Mouse (Mus musculus): ENCODE measurements around the gene Wdr18. TPM values are rescaled to one million over a fixed set of nuclear protein-coding genes. Genes with fewer than 3 reads are reported as not detected.

Gene Wdr18
- total and polyA plus RNA-seq, 3 experiments, result 54.2 to 92.1 (median 70.8) TPM

DNA sequence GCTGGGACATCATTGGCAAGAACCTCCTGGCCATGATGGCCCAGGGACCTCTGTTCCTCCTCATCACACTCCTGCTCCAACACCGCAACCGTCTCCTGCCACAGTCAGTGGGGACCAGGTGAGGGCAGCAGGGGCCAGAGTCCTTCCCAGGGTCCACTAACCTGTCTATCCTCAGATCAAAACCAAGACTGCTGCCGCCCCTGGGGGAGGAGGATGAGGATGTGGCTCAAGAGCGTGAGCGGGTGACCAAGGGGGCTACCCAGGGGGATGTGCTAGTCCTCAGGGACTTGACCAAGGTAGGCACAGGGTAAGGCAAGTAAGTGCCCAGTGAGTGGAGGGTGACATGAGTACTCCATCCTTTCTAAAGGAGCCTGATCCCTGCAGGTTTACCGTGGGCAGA is 51.8 kb downstream of the Wdr18 start:
- H3K9me3 ChIP-seq (replicated peaks; ENCODE audit: low read length), result no peaks in the 10 kb centered on the region
- peaks cover 51 to 85% of the 10 kb centered on the region in 2 experiments for H3K36me3 ChIP-seq (replicated peaks in 1 of 2; ENCODE audit: control insufficient read depth in 1 of 2, insufficient read depth in 1 of 2, low read length in 1 of 2)
- H3K79me2 ChIP-seq (replicated peaks; ENCODE audit: control insufficient read depth, extremely low read depth, insufficient read depth, poor library complexity, severe bottlenecking), result no peaks in the 10 kb centered on the region
- DNase-seq (ENCODE audit: extremely low read depth), result no peak
- H3K9ac ChIP-seq (ENCODE audit: insufficient read depth, low read depth), result no peak overlapping the region
- dilution Hi-C loops (cut with MboI; ENCODE audit: extremely low pct_ligation_motif_present, extremely low pct_unique_long_range_greater_than_20kb, low sequenced_read_pairs), result no loop called here
- peaks cover 5 to 16% of the 10 kb centered on the region in 2 experiments for H3K4me1 ChIP-seq (ENCODE audit: control insufficient read depth in 1 of 2, insufficient read depth in 2 of 2)
- H3K27me3 ChIP-seq (replicated peaks), result no peaks in the 10 kb centered on the region
- no peak overlapping the region for H3K4me2 ChIP-seq (ENCODE audit: insufficient read depth, low read depth, poor library complexity, severe bottlenecking)
- no peak overlapping the region for H3K27ac ChIP-seq (ENCODE audit: insufficient read depth, low read depth)
- no peak overlapping the region for H3K4me3 ChIP-seq (replicated peaks in 1 of 3; ENCODE audit: low read depth in 2 of 3, low read length in 2 of 3, poor library complexity in 1 of 3)
- in situ Hi-C loops (cut with MboI; ENCODE audit: low pct_ligation_motif_present, low pct_unique_long_range_greater_than_20kb, low sequenced_read_pairs), result no loop called here
- no peak for TF ChIP-seq SIN3A (IDR thresholded peaks at IDR 0.05; ENCODE audit: low read length)
- no peak for TF ChIP-seq SMC3 (IDR thresholded peaks at IDR 0.05; ENCODE audit: low read depth, low read length)
- no peak for TF ChIP-seq JUND (conservative IDR thresholded peaks at IDR 0.05; ENCODE audit: low read depth, low read length)
- no peak for TF ChIP-seq NRF1 (IDR thresholded peaks at IDR 0.05; ENCODE audit: low read depth, low read length)
- no peak for TF ChIP-seq CHD2 (IDR thresholded peaks at IDR 0.05; ENCODE audit: low read length)
- no peak for TF ChIP-seq PAX5 (IDR thresholded peaks at IDR 0.05; ENCODE audit: low read length)
- no peak for TF ChIP-seq ZMIZ1 (IDR thresholded peaks at IDR 0.05; ENCODE audit: low read depth, low read length)
- TF ChIP-seq ZC3H11A (IDR thresholded peaks at IDR 0.05; ENCODE audit: low read depth, low read length), result no peak
- no peak for TF ChIP-seq ZNF384 (IDR thresholded peaks at IDR 0.05; ENCODE audit: low read depth, low read length)
- TF ChIP-seq CHD1 (IDR thresholded peaks at IDR 0.05; ENCODE audit: low read depth, low read length), result no peak
- TF ChIP-seq HCFC1 (IDR thresholded peaks at IDR 0.05; ENCODE audit: low read depth, low read length), result no peak
- no peak for TF ChIP-seq E2F4 (IDR thresholded peaks at IDR 0.05; ENCODE audit: insufficient replicate concordance, low read depth, low read length)
- TF ChIP-seq IRF4 (IDR thresholded peaks at IDR 0.05; ENCODE audit: low read depth, low read length), result no peak
- no peak for TF ChIP-seq JUN (IDR thresholded peaks at IDR 0.05; ENCODE audit: insufficient read depth, low read depth, low read length)
- no peak for TF ChIP-seq RCOR1 (conservative IDR thresholded peaks at IDR 0.05; ENCODE audit: low read depth, low read length)
- TF ChIP-seq NELFE (IDR thresholded peaks at IDR 0.05; ENCODE audit: low read depth, low read length), result no peak
- no peak for TF ChIP-seq ZKSCAN1 (IDR thresholded peaks at IDR 0.05; ENCODE audit: borderline replicate concordance, low read depth, low read length)

GRCm38 (mm10) chr10:80013609-80014008 is 53.7 kb downstream of the Wdr18 start:
- Histone ChIP-seq H3K36me3 (replicated peaks in 1 of 2; ENCODE audit: control insufficient read depth in 1 of 2, insufficient read depth in 1 of 2, low read length in 1 of 2) (peaks cover 38 to 72% of the 10 kb centered on the region in 2 experiments), H3K27me3 (replicated peaks) (no peaks in the 10 kb centered on the region), H3K4me2 (ENCODE audit: insufficient read depth, low read depth, poor library complexity, severe bottlenecking) (no peak overlapping the region), H3K4me3 (replicated peaks in 1 of 3; ENCODE audit: low read depth in 2 of 3, low read length in 2 of 3, poor library complexity in 1 of 3) (no peak overlapping the region), H3K9ac (ENCODE audit: insufficient read depth, low read depth) (no peak overlapping the region), H3K4me1 (ENCODE audit: control insufficient read depth in 1 of 2, insufficient read depth in 2 of 2) (peaks cover 11 to 28% of the 10 kb centered on the region in 2 experiments), H3K9me3 (replicated peaks; ENCODE audit: low read length) (no peaks in the 10 kb centered on the region), H3K27ac (ENCODE audit: insufficient read depth, low read depth) (no peak overlapping the region), H3K79me2 (replicated peaks; ENCODE audit: control insufficient read depth, extremely low read depth, insufficient read depth, poor library complexity, severe bottlenecking) (peaks cover 8% of the 10 kb centered on the region)
- TF ChIP-seq USF1 (IDR thresholded peaks at IDR 0.05; ENCODE audit: low read depth, low read length) (no peak), PAX5 (IDR thresholded peaks at IDR 0.05; ENCODE audit: low read length) (no peak)
- DNase-seq (ENCODE audit: extremely low read depth), result no peak
- in situ Hi-C loops (cut with MboI; ENCODE audit: low pct_ligation_motif_present, low pct_unique_long_range_greater_than_20kb, low sequenced_read_pairs), result no loop called here
- dilution Hi-C loops (cut with MboI; ENCODE audit: extremely low pct_ligation_motif_present, extremely low pct_unique_long_range_greater_than_20kb, low sequenced_read_pairs), result no loop called here
